Mouse (Mus musculus) mature B cell (primary cell): Measurements from ENCODE around the gene Dgkd.

Experiments used
- in situ Hi-C: fragments of 300-500 bp; cut with MboI; formaldehyde crosslinking; loops from 2 replicates; pipeline ENCODE4 v1.14.3; 2019

The Dgkd gene

GRCm38 (mm10) chr1:87935546-87935945, 82.5 kb downstream of the Dgkd start:
- in situ Hi-C loops: loop anchor here (25.0 kb wide), 1 partner anchor 498 kb away; no protein-coding TSS in a partner anchor

DNA sequence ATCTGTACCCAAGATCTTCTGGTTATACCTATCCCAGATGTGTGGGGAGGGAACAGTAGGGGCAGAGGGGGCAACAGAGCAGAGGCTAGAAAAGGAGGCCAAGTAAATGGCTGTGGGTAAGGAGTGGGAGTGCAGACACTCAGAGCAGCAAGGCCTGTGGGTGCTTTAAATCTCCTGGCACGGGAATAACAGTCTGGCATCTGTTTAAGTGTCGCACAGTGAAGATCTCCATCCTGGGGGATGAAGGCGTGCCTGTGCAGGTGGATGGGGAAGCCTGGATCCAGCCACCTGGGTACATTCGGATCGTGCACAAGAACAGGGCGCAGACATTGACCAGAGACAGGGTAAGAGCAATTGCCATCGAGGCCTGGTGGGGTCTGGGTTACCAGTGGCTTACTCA, 83.0 kb downstream of the Dgkd start:
- in situ Hi-C loops: loop anchor here (25.0 kb wide), 1 partner anchor 499 kb away; no protein-coding TSS in a partner anchor

DNA sequence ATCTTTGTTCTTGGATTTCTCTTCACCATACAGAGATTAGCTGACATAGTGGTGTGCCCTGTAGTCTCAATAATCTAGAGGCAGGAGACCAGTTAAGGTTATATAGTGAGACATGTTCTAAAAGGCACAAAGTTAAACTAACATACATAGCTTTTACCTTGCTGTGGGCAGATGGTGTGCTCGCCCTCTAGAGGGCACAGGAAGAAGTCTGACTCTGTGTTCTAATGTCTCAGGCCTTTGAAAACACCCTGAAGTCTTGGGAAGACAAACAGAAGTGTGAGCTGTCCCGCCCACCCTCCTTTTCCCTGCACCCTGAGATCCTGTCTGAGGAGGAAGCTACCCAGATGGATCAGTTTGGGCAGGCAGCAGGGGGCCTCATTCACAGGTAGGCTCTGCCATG, 83.4 kb downstream of the Dgkd start:
- in situ Hi-C loops: loop anchor here (25.0 kb wide), 1 partner anchor 499 kb away; no protein-coding TSS in a partner anchor

GRCm38 (mm10) chr1:87941765-87942164, 88.7 kb downstream of the Dgkd start:
- in situ Hi-C loops: loop anchor here (25.0 kb wide), 1 partner anchor 504 kb away; no protein-coding TSS in a partner anchor

DNA sequence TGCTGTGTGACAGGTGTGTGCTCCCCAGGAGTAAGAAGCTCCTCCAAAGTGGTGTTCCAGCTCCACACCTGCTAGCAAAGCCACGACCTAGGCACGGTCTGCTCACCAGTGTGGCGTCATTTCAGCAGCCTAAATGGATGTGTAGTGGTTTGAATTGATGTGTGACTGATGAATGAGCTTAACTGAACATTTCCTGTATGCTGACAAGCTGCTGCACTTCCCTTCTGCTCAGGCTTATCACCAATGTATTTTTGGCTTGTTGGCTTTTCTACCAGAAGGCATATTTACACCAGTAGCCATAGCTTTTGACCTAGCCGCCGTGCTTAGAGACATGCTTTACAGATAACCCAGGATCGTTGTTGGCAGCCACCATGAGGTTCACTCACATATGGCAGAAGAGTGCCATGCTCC, 94.6 kb downstream of the Dgkd start:
- in situ Hi-C loops: loop anchor here (25.0 kb wide), 1 partner anchor 510 kb away; no protein-coding TSS in a partner anchor

GRCm38 (mm10) chr1:87951641-87952040, 98.6 kb downstream of the Dgkd start:
- in situ Hi-C loops: no loop called here

DNA sequence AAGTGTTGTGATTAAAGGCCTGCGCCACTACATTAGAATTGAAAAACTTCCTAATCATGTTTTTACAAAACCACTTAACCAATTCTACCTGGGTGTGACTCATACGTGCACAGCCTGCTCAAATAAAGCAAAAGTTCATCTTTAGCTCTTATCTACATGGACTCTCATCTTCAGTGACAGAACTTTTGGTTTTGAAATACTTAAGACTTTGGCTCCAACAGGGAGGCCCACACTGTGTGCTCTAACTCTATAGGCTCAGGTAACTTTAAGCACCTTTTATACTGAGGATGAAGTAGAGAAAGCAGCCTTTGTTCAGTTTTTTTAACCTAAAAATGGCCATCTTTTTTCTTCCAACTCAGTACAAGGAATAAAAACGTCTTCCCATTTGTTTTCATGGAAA, 100.0 kb downstream of the Dgkd start:
- in situ Hi-C loops: no loop called here

DNA sequence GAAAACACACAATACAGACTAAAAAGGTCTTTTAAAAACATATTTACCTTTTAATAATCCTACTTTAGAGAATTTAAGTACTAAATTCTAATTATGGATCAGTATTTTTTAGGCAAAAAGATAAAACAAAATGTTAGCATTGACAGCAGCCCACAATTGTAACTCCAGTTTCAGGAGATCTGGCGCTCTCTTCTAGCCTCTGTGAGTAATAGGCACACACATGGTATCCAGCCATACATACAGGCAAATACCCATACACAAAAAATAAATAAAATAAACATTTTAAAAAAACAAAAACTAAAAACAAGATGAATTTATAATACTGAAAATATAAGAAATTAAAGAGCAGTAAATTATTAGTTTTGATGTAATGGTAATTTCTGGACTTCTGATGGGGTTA, 105.8 kb downstream of the Dgkd start:
- in situ Hi-C loops: no loop called here

DNA sequence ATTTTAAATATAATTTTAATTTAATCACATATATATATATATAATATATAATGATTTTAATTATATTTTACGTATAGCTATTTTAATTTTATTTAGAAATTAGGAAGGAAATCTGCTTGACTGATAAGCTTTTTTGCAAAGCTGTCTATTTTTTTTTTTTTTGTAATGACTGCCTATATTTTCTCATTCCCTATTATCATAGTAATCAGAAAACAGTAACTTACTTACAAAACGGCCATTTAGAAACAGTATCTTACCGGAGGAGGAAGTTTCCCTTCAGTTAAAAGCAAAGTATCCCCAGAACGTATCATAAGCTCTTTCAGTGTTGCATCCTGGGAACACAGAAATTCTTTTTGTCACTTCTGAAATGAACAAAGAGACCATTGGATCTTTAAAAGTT, 106.4 kb downstream of the Dgkd start:
- in situ Hi-C loops: no loop called here

GRCm38 (mm10) chr1:87959998-87960431, 106.9 kb downstream of the Dgkd start:
- in situ Hi-C loops: no loop called here

DNA sequence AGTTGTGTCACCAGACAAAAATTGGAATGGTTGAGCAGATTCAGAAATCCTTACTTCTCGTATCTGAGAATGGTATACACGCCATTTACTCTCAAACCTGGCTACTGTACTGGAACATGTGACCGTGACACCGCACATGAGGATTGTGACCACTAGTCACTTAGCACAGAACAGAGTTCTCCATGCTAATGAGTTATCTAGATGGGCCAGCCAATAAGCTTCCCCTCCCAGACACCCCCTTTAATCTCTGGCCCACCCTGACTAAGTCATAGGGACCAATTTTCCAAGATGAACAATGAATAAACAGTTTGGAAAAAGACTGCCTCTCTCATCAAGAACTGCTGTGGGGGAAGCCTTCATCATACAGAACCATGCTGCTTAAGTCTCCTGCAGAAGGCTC, 107.7 kb downstream of the Dgkd start:
- in situ Hi-C loops: no loop called here

- in situ Hi-C loops: no loop called here
Measured at GRCm38 (mm10) chr1:87961459-87962167, 108.5 kb downstream of the Dgkd start.

DNA sequence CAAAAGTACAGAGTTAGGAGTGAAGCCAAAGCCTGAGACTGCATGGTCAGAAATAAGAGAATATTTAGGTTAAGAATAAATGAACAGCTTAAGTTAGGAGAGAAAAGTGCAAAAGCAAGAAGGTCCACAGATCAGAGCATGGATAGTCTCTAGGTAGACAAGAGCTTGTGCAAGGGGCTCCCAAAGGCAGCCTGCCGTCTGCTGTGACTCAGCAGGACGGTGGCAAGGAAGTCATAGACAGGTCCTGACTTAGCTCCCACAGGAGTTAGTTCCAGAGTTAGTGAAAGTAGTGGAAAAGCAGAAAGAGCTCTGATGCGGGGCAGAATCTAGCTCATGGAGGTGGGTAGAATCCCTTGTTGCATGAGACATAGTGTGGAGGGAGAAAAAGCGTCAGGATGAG, 117.3 kb downstream of the Dgkd start:
- in situ Hi-C loops: no loop called here

DNA sequence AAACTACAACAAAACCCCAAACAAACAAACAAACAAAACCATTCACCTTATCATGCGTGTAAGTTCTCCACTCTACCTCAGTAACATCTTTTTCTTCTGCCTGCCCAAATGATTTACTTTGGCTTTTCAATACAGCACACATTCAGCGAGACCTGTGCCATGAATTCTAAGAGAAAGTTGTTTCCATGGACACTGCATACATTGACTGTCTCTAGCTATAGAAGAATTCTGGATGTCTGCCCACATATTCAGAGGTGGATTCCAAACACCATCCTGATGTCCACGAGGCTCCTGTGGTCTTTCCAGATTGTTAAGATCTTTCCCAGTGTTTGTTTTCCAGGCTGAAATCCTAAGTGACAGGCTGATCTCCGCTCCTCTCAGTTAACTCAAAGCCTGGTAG, 129.2 kb downstream of the Dgkd start:
- in situ Hi-C loops: no loop called here

DNA sequence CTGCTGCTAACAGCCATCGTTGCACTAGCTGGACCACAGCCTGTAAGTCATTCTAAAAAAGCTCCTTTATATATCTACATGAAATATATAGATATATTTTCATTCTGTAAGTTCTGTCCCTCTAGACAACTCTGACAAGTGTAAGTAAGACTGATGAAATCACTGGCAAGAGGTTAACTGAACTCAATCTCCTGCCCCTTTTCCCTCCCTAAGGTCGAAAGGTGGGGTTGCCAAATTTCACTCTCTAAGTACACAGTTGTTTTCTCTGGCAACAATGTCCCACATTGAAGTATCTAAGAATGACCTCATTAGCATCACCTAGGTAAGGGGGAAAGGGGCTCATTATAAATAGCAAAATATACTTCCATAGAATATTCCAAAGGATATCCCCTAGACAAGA, 139.6 kb downstream of the Dgkd start:
- in situ Hi-C loops: no loop called here
